Mouse (Mus musculus) kidney, embryonic 14.5 days (tissue): ENCODE data around the gene Ndufa13. TPM values are rescaled to one million over a fixed set of nuclear protein-coding genes. Genes with fewer than 3 reads are reported as not detected.

Experiments
- ATAC-seq: fragments of 200-750 bp; cut with Nextera tagmentation; 2 replicates; pipeline ENCODE4 v1.8.0; 2017; ENCODE audit warnings: moderate number of reproducible peaks, mild to moderate bottlenecking, moderate TSS enrichment, moderate library complexity; ENCODE audit not compliant: low FRiP score, low TSS enrichment
- H3K27ac ChIP-seq: fragments of 300-500 bp; sonication (generic); 2 replicates; pipeline ENCODE4 v1.5.1; 2014; ENCODE audit warnings: low read depth, mild to moderate bottlenecking, low read length, moderate library complexity, mixed read lengths
- H3K27me3 ChIP-seq: fragments of 300-500 bp; sonication (generic); 2 replicates; pipeline ENCODE4 v1.6.1; 2014; ENCODE audit warnings: mild to moderate bottlenecking, low read length; ENCODE audit not compliant: control insufficient read depth, insufficient read depth
- H3K36me3 ChIP-seq: fragments of 300-500 bp; sonication (generic); 2 replicates; pipeline ENCODE4 v1.6.1; 2014; ENCODE audit warnings: low read length, mixed read lengths; ENCODE audit not compliant: control insufficient read depth, insufficient read depth
- H3K4me1 ChIP-seq: fragments of 300-500 bp; sonication (generic); 2 replicates; pipeline ENCODE4 v1.6.1; 2014; ENCODE audit warnings: low read length, mixed read lengths; ENCODE audit not compliant: control insufficient read depth, insufficient read depth
- H3K4me2 ChIP-seq: fragments of 300-500 bp; sonication (generic); replicated peaks from 2 replicates; pipeline ENCODE4 v1.6.1; 2014; ENCODE audit warnings: low read depth, mild to moderate bottlenecking, low read length
- H3K4me3 ChIP-seq: fragments of 300-500 bp; sonication (generic); 2 replicates; pipeline ENCODE4 v1.5.1; 2014; ENCODE audit warnings: mild to moderate bottlenecking, low read length
- H3K9ac ChIP-seq: fragments of 300-500 bp; sonication (generic); 2 replicates; pipeline ENCODE4 v1.6.1; 2014; ENCODE audit warnings: low read depth, mild to moderate bottlenecking, low read length, moderate library complexity
- H3K9me3 ChIP-seq: fragments of 300-500 bp; sonication (generic); 2 replicates; pipeline ENCODE4 v1.6.1; 2016; ENCODE audit warnings: low read length; ENCODE audit not compliant: control insufficient read depth
- WGBS: fragments of 180-500 bp; shearing (Covaris S2); extraction: QIAGEN DNeasy Blood & Tissue Kit; methylation state at CpG from one replicate; pipeline ENCODE4 v1.1.7; 2014; 5-methylcytosine and 5-hydroxymethylcytosine counted together
- polyA plus RNA-seq: library from polyadenylated mRNA; unstranded; fragments of >200 nt; fragmentation: Nextera tagmentation; extraction: Ambion mirVana; gene quantifications from 2 replicates; pipeline ENCODE4 v1.2.1, GENCODE M21; 2014

The Ndufa13 gene
- polyA plus RNA-seq, 1 experiment from 2014 or later: 192 TPM

GRCm38 (mm10) chr8:69879678-69880077, 22.7 kb downstream of the Ndufa13 start:
- peaks cover 65% of the 10 kb centered on the region for H3K27me3 ChIP-seq
- no peaks in the 10 kb centered on the region for H3K9me3 ChIP-seq
- ATAC-seq: no peak
- H3K4me2 ChIP-seq: no peak overlapping the region
- WGBS: 58% methylated on average over 8 of the region's 8 CpGs
- H3K9ac ChIP-seq: no peak overlapping the region
- no peak overlapping the region for H3K27ac ChIP-seq
- no peak overlapping the region for H3K4me3 ChIP-seq
- 0 out of 2 replicates have a peak, but pooled peaks cover 3% of the 10 kb centered on the region for H3K4me1 ChIP-seq
- H3K36me3 ChIP-seq: no peaks in the 10 kb centered on the region

DNA sequence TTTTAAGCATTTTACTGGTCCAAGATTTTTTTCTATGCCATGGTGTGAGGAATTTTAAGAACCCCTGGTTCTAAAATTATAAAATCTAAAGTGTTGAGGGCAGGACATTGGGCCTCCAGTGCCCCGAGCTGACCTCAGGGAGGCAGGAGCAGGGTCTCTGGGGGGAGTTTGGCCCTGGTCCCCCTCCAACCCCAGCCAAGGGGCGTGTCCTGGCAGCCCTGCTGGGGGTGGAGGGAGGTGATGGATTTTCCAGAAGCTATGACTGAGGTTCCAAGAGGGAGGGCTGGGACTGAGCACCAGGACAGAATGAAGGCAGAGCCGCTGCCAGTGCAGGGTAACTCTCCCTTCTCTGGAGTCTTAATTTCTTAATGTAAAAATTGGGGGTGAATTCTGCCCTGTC, 24.4 kb downstream of the Ndufa13 start:
- Histone ChIP-seq H3K9me3 (no peaks in the 10 kb centered on the region), H3K36me3 (no peaks in the 10 kb centered on the region), H3K27me3 (peaks cover 48% of the 10 kb centered on the region), H3K9ac (no peak overlapping the region), H3K4me3 (no peak overlapping the region), H3K4me2 (no peak overlapping the region), H3K27ac (no peak overlapping the region), H3K4me1 (0 out of 2 replicates have a peak, but pooled peaks cover 3% of the 10 kb centered on the region)
- 67% methylated on average over 3 of the region's 3 CpGs for WGBS
- no peak for ATAC-seq

DNA sequence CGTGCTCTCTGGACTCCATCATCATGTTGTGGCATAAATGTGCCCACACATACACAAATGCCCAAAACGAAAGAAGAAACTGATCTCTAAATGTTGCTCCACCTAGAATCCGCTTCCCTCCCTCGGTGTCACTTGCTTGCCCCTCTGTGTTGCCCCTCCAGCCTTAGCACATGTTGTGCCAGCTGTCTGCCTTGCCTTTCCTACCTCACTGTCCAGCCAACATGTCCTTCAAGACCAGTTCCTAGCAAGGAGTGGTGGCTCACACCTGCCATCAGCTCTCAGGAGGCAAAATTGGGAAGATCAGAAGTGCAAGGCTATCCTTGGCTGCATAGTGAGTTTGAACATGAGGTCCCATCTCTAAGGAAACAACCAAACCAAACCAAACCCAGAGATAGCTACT, 25.0 kb downstream of the Ndufa13 start:
- Histone ChIP-seq H3K9me3 (no peaks in the 10 kb centered on the region), H3K27ac (no peak overlapping the region), H3K36me3 (no peaks in the 10 kb centered on the region), H3K27me3 (peaks cover 42% of the 10 kb centered on the region), H3K9ac (no peak overlapping the region), H3K4me3 (no peak overlapping the region), H3K4me1 (0 out of 2 replicates have a peak, but pooled peaks cover 3% of the 10 kb centered on the region), H3K4me2 (no peak overlapping the region)
- WGBS: 88% methylated on average over 4 of the region's 4 CpGs
- ATAC-seq: no peak

- Histone ChIP-seq H3K4me2 (no peak overlapping the region), H3K27me3 (peaks cover 38% of the 10 kb centered on the region), H3K4me3 (no peak overlapping the region), H3K9me3 (no peaks in the 10 kb centered on the region), H3K4me1 (0 out of 2 replicates have a peak, but pooled peaks cover 2% of the 10 kb centered on the region), H3K27ac (no peak overlapping the region), H3K36me3 (no peaks in the 10 kb centered on the region), H3K9ac (no peak overlapping the region)
- no peak for ATAC-seq
- 78% methylated on average over 10 of the region's 10 CpGs for WGBS
Measured at GRCm38 (mm10) chr8:69876967-69877366, 25.4 kb downstream of the Ndufa13 start.

DNA sequence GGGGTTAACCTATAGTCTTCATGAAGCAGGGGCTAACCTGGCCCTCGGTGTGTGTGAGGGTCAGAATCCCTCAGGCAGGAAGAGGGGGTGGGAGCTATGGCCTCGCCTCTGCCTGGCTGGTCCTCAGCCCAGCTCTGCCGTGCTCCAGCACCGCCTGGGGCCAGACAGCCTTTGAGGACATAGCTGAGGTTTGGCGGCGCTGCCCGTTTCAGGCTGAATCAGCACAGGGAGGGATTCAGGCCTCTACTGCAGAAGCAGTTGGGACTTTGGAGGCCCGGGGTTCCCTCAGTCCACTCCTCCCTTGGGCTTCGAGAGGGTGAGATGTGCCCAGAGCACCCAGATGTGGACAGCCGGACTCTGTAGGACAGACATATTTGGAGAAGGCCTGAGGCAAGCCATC, 26.3 kb downstream of the Ndufa13 start:
- no peak overlapping the region for H3K9ac ChIP-seq
- ATAC-seq: no peak
- no peaks in the 10 kb centered on the region for H3K9me3 ChIP-seq
- WGBS: 41% methylated on average over 10 of the region's 10 CpGs
- no peaks in the 10 kb centered on the region for H3K4me1 ChIP-seq
- no peaks in the 10 kb centered on the region for H3K36me3 ChIP-seq
- no peak overlapping the region for H3K27ac ChIP-seq
- H3K4me3 ChIP-seq: no peak overlapping the region
- no peak overlapping the region for H3K4me2 ChIP-seq
- peaks cover 29% of the 10 kb centered on the region for H3K27me3 ChIP-seq

DNA sequence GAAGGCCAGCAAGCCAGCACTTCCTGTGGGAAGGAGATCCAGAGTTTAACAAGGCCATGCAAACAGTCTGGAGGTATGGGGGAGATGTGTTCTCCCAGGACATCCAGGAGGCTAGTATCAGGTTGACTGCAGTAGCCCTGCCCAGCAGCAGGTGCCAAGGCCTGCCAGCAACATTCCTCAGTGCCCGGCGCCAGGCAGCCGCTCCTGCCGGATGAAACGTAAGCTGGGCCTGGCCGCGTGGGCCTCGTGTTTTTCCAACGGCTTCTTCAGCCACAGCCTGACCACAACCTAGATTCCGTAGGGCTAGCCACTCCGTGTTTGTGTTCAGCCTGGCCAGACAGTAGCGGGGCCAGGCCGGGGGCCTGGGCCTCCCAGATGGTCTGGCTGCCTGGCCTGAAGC, 27.7 kb downstream of the Ndufa13 start:
- H3K4me1 ChIP-seq: no peaks in the 10 kb centered on the region
- H3K9ac ChIP-seq: no peak overlapping the region
- no peak for ATAC-seq
- no peak overlapping the region for H3K4me3 ChIP-seq
- H3K27me3 ChIP-seq: peaks cover 15% of the 10 kb centered on the region
- H3K27ac ChIP-seq: no peak overlapping the region
- 80% methylated on average over 13 of the region's 13 CpGs for WGBS
- no peak overlapping the region for H3K4me2 ChIP-seq
- no peaks in the 10 kb centered on the region for H3K9me3 ChIP-seq
- H3K36me3 ChIP-seq: no peaks in the 10 kb centered on the region

GRCm38 (mm10) chr8:69874155-69874554, 28.2 kb downstream of the Ndufa13 start:
- no peak overlapping the region for H3K9ac ChIP-seq
- peaks cover 10% of the 10 kb centered on the region for H3K27me3 ChIP-seq
- 11% methylated on average over 9 of the region's 9 CpGs for WGBS
- no peak for ATAC-seq
- H3K4me2 ChIP-seq: no peak overlapping the region
- no peak overlapping the region for H3K4me3 ChIP-seq
- no peaks in the 10 kb centered on the region for H3K4me1 ChIP-seq
- H3K36me3 ChIP-seq: no peaks in the 10 kb centered on the region
- H3K9me3 ChIP-seq: no peaks in the 10 kb centered on the region
- H3K27ac ChIP-seq: no peak overlapping the region

- ATAC-seq: no peak
- H3K27me3 ChIP-seq: no peaks in the 10 kb centered on the region
- no peak overlapping the region for H3K27ac ChIP-seq
- no peaks in the 10 kb centered on the region for H3K4me1 ChIP-seq
- H3K4me3 ChIP-seq: no peak overlapping the region
- H3K4me2 ChIP-seq: no peak overlapping the region
- H3K9ac ChIP-seq: no peak overlapping the region
- no peaks in the 10 kb centered on the region for H3K36me3 ChIP-seq
- H3K9me3 ChIP-seq: no peaks in the 10 kb centered on the region
- 83% methylated on average over 6 of the region's 6 CpGs for WGBS
Measured at GRCm38 (mm10) chr8:69870907-69871306, 31.5 kb downstream of the Ndufa13 start.

- 83% methylated on average over 11 of the region's 11 CpGs for WGBS
- no peaks in the 10 kb centered on the region for H3K4me1 ChIP-seq
Measured at GRCm38 (mm10) chr8:69870003-69870765, 32.2 kb downstream of the Ndufa13 start.

More at GRCm38 (mm10) chr8:69870003-69870765, 32.2 kb downstream of the Ndufa13 start:
- H3K36me3 ChIP-seq: no peaks in the 10 kb centered on the region
- H3K4me2 ChIP-seq: no peak overlapping the region
- H3K4me3 ChIP-seq: no peak overlapping the region
- no peak overlapping the region for H3K9ac ChIP-seq
- no peaks in the 10 kb centered on the region for H3K27me3 ChIP-seq
- H3K9me3 ChIP-seq: no peaks in the 10 kb centered on the region
- ATAC-seq: no peak
- no peak overlapping the region for H3K27ac ChIP-seq
